Mouse (Mus musculus) NIH3T3 (cell line): ENCODE measurements around the gene Plcd1.

Experiments
- DNase-seq: peaks from one replicate; pipeline ENCODE4 v3.0.0-alpha.2; 2012; ENCODE audit warnings: low read depth

Gene Plcd1

GRCm38 (mm10) chr9:119091581-119092310 is 1.6 kb downstream of the Plcd1 start:
- peak; percentile 69 for DNase-seq

- no peak for DNase-seq
Measured at GRCm38 (mm10) chr9:119090462-119090861, 2.8 kb downstream of the Plcd1 start.

GRCm38 (mm10) chr9:119089437-119089836 is 3.9 kb downstream of the Plcd1 start:
- DNase-seq: peak; percentile 62

- peak; percentile 63 for DNase-seq
Measured at GRCm38 (mm10) chr9:119088148-119088801, 5.0 kb downstream of the Plcd1 start.

GRCm38 (mm10) chr9:119087309-119087708 is 6.0 kb downstream of the Plcd1 start:
- no peak for DNase-seq

- DNase-seq: no peak
Measured at GRCm38 (mm10) chr9:119086451-119086850, 6.9 kb downstream of the Plcd1 start.

GRCm38 (mm10) chr9:119083966-119084365 is 9.3 kb downstream of the Plcd1 start:
- DNase-seq: no peak

- no peak for DNase-seq
Measured at GRCm38 (mm10) chr9:119082656-119083430, 10.5 kb downstream of the Plcd1 start.

GRCm38 (mm10) chr9:119082039-119082438 is 11.3 kb downstream of the Plcd1 start:
- DNase-seq: no peak

GRCm38 (mm10) chr9:119080040-119080675 is 13.1 kb downstream of the Plcd1 start:
- DNase-seq: no peak

- no peak for DNase-seq
Measured at GRCm38 (mm10) chr9:119075685-119076084, 17.6 kb downstream of the Plcd1 start.

GRCm38 (mm10) chr9:119073184-119073895 is 20.0 kb downstream of the Plcd1 start:
- DNase-seq: no peak

- DNase-seq: no peak
Measured at GRCm38 (mm10) chr9:119071786-119072185, 21.5 kb downstream of the Plcd1 start.

- no peak for DNase-seq
Measured at GRCm38 (mm10) chr9:119070173-119070825, 23.0 kb downstream of the Plcd1 start.

- no peak for DNase-seq
Measured at GRCm38 (mm10) chr9:119068266-119068665, 25.0 kb downstream of the Plcd1 start.

- peak; percentile 84 for DNase-seq
Measured at GRCm38 (mm10) chr9:119067601-119068000, 25.7 kb downstream of the Plcd1 start.

- DNase-seq: no peak
Measured at GRCm38 (mm10) chr9:119064296-119064695, 29.0 kb downstream of the Plcd1 start.

- DNase-seq: no peak
Measured at GRCm38 (mm10) chr9:119063036-119063644, 30.2 kb downstream of the Plcd1 start.

- no peak for DNase-seq
Measured at GRCm38 (mm10) chr9:119060701-119061100, 32.6 kb downstream of the Plcd1 start.

- no peak for DNase-seq
Measured at GRCm38 (mm10) chr9:119058245-119058644, 35.1 kb downstream of the Plcd1 start.

GRCm38 (mm10) chr9:119055336-119055735 is 38.0 kb downstream of the Plcd1 start:
- DNase-seq: no peak
